Mouse (Mus musculus): ENCODE results near the gene Rimbp2.
A peak's percentile ranks its signal among the peaks of the same experiment; 100 is the strongest.
"Not testable (repeated sequence)": the region's sequence is repeated elsewhere in the genome, so short reads cannot be mapped to it uniquely, and the experiment has no call there.

Rimbp2 gene

DNA sequence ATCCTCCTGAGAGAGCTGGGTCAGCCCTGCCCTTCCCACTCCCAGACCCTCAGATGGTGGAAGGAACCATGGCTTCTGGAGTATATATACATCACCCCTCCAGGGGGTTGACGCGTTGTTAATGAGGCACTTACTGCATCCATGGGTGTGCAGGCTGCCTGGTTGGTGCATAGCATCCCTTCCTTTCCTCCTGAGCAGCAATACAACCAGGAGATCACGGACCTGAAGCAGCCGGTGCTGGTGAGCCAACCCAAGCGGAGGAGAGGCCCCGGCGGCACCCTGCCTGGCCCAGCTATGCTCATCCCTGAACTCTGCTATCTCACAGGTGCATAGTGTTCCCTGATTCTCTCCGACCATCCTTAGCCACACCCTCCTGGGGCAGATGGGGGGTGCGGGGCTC lies 208.1 kb downstream of the Rimbp2 start:
- no peak for DNase-seq (ENCODE audit: low spot score)

DNA sequence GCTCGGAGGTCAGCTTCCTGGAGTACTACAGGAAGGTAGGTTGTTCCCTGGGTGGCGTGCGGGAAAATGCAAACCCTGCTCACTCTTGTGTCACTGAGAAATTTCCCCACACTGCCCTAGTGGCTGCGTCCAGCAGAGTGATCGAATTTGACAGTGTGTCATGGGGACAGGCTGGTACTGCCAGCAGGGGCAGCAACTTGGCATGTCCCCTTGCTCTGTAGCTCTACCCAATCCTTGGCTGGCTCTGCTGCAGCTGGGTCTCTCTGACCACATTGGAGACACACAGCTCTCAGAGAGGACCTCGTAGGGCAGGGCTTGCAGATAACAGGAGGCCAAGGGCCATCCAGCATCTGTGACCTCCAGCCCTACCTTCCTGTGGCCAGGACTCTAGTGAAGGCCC lies 208.9 kb downstream of the Rimbp2 start:
- DNase-seq (ENCODE audit: low spot score): no peak

DNA sequence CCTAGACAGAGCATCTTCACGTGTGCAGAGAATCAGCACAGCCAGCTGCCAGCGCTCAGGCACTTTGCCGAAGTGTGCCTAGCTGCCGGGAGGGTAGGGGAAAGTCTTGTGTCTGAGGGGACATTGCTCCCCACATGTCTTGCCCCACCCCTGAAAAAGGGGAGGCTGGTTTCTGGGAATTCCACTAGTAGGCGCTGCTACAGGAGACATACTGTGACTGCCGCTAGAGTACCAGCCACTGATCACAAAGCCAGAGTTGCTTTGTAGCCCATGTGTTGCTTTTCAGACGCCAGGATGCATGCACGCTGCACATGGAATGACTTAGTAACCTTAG lies 213.5 kb downstream of the Rimbp2 start:
- no peak for DNase-seq (ENCODE audit: low spot score)

DNA sequence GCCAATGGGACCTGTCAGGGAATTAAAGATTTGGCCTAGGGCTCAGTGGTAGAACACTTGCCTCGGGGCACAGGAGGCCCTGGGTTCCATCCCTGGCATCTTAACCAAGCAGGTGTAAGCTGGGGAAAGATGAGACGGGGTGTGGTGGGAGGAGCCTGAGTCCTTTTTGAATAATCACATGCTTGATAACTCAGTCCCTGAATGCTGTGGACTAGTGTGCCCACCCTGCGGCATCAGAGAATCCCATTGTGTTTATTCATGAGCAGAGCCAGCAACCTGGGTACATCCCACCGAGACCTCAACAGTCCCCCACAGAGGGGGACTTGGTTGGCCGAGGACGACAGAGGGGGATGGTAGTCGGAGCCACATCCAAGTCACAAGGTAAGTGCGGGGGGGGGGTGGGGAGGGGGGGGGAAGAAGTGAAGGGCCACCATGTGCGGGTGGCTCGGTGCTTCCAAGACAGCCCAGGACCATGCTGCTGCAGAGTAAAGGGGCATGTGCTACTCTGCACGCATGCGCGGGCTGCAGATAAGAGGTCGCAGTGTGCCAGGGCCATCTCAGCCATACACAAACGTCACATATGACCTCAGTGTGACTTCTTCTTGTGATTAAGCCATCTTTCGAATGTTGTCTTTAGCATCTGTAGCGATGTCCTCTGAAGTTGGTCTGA lies 214.0 kb downstream of the Rimbp2 start:
- DNase-seq (ENCODE audit: low spot score): no peak

DNA sequence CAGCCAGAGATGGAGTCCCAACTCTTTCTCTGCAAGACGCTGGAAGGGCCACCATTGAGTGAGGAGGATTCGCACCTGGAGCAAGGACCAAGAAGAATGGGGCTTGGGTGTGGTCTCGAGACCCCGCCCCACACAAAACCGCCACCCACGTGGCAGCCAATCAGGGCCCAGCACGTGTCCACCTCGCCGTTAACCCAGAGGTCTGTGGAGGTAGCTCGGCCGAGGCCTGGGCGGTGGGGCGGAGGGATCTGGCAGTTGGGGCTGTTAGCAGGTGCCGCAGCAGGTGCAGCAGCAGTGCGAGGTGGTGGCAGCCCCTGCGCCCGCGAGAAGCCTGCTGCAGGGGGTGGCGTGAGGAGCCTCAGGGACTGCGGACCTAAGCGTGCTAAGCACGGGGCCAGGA lies 217.4 kb downstream of the Rimbp2 start:
- no peak for DNase-seq (ENCODE audit: low spot score)

DNA sequence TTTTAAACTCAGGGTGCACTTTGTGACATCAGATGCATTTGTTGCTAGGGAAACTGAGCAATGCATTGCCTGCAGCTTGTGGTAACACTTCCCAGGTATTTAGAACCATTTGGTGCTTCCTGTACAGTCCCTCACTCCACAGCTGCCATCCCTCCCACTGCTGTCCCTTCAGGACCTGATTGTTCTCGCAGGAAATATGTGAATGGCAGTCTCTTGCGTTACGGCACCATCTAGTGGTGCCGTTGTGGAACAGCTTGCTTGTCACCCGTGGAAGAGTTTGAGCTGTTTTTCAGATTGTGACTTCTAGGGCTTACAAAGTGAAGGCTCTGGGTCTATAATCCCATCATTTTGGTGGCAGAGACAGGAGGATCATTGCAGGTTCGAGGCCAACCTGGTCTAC lies 219.3 kb downstream of the Rimbp2 start:
- DNase-seq (ENCODE audit: low spot score): peak; percentile 18

DNA sequence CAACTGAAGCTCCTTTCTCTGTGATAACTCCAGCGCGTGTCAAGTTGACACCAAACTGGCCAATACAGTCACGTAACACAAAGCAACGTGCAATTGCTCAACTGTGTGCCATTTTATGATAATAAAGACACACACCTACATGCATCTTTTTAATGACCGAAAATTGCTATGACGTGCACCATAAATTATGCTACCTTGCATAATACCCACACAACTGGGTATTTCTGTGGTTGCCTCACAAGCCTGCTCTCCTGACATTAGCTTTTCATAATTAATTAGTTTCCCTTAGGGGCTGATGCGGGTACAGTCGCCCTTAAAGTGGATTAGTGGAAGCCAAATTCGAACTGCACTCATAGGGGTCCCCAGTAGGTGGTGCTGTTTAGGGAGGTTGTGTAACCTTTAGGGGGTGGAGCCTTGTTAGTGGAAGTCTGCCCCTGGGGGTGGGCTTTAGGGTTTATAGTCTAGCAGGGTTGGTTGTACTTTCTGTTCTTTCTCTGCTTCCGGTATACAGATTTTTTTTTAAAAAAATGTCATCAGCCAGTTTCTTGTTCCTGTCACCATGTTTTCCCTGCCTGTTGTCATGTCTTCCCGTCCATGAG lies 220.8 kb downstream of the Rimbp2 start:
- DNase-seq (ENCODE audit: low spot score): no peak

DNA sequence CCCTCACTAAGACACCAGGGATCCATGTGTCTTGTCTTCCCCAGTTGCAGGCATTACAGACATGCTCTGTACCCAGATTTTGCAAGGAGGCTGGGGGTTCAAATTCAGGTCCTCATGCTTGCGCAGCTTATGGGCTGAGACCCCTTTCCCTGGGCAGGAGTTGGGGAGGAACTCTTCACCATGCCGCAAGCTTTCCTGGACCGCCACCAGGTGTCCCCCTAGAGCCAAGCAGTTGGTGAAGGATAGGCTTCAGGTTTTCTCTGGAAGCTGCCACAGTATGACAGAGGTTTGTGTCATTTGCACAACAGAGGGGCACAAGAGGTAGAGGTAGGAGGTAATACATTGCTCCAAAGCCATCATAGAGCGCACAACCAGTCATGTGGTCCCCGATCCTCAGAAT lies 222.7 kb downstream of the Rimbp2 start:
- DNase-seq (ENCODE audit: low spot score): no peak

DNA sequence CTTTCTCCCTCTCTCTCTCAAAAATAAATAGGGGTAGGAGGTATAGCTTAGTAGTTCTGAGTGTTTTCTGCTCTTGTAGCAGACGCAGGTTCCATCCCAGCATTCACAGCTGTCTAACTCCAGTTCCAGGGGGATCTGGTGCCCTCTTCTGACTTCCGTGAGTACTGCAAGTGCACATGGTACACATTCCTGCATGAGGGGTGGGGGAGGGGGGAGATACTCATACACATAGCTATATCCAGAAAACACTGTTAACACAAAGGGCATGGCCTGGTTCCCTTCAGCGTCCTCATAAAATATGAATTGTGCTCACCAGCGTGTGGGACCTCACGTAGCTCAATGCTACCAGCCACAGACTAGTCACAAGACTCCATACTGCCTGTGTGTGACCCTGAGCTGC lies 223.9 kb downstream of the Rimbp2 start:
- no peak for DNase-seq (ENCODE audit: low spot score)

DNA sequence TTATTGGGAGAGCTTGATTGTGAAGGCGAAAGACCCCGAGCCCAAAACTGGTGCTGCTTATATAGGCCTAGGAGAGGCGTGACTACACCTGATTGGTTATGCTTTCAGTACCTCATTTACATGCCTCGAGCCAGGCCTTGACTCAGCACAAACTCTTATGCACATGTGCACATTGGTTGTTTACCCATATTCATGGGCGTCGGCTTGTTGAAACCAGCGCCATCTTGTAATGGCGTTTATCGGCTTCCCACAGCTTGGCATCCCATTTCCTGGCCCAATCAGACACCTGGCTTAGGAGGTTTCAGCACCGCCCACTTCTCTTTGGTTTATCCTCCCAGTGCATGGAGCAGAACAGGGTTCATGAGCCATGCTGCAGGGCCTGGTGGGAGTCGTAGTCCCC lies 232.8 kb downstream of the Rimbp2 start:
- not testable (repeated sequence) for DNase-seq (ENCODE audit: low spot score)

DNA sequence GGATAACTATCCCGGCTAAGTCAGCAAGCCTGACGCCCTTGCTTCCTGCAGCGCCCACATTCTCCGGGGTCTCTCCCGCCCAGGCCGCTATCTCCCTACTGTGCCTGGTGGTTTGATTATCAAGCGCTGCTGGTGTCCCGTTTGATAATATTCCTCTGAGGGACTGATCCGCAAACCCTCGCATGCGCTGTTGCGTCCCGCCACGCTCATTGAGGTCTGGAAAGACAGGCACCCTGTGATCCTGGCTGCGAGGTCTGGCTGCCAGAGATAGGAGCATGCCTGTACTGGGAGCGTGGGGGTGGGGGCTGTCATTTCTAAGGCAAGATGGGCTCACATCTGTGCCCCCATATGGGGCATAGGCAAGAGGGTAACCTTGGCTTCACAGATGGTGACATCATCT lies 238.1 kb downstream of the Rimbp2 start:
- no peak for DNase-seq (ENCODE audit: low spot score)

DNA sequence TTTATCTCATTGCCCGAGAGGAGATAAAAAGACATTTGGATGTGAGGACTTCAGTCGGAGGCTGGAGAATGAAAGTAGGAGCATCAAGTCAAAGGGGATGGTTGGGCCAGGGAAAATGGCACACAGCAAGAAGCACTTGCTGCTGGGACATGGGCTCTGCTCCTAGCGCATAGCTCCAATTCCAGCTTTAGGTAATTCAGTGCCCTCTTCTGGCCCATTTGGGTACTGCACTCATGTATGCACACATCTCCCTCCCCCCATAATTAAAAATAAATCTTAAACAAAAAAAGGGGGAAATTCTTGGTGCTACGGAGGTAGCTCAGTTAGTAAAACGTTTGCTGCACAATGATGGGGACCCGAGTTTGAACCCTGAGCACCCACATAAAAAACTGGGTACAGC lies 241.4 kb downstream of the Rimbp2 start:
- DNase-seq (ENCODE audit: low spot score): no peak

DNA sequence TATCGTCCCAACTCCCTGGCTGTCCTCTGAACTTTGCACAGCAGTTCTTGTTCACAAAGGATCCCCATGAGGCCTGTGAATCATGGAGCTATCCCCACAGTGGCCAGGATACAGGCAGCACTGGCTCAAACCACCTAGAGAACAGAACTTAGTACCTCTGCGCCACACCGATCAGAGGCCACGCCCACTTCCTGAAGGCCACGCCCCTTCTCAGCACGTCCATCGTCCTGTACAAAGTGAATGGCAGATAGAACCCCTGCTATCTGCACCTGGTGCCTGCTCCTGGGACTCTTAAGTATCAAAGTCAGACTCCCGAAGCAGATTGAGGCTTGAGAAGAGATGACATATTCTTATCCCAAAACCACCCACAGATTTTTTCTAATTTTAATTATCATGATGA lies 242.7 kb downstream of the Rimbp2 start:
- DNase-seq (ENCODE audit: low spot score): no peak

DNA sequence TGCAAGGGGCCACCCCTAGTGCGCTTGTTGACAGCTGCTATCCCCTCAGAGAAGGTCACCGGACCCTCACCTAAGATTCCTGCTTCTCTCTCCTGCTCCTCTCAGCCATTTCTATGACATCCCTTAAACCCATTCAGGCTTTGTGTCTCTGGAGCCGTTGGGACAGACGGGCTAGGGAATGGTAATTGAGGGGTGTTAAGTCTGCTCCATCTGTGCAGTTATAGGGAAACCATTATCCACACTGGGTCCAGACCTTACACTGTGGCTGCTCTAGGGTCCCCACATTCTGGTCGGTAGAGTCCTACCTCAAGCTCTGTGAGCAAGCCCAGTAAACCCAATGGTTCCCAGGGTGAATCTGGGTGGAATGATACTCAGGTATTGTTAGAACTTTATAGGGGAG lies 244.4 kb downstream of the Rimbp2 start:
- DNase-seq (ENCODE audit: low spot score): no peak

Data from ovary, postnatal 36 days (tissue).